Mouse (Mus musculus) CH12.LX (cell line): ENCODE results near the gene Fam234b. TPM values are rescaled to one million over a fixed set of nuclear protein-coding genes. Genes with fewer than 3 reads are reported as not detected.

ENCODE experiments used
- DNase-seq: peaks from one replicate; pipeline ENCODE4 v3.0.0-alpha.2; 2013; ENCODE audit errors: extremely low read depth
- H3K27ac ChIP-seq: 2 replicates; pipeline ENCODE4 v1.5.1; 2012; ENCODE audit warnings: low read depth, mild to moderate bottlenecking, control low read depth, moderate library complexity; ENCODE audit not compliant: insufficient read depth
- H3K27me3 ChIP-seq: replicated peaks from 2 replicates; pipeline ENCODE3; 2012; ENCODE audit warnings: inconsistent platforms
- H3K36me3 ChIP-seq, 2 experiments: replicated peaks in 1 of 2; 2 replicates each; pipeline versions ENCODE3 to v1.6.1; 2012; ENCODE audit warnings: inconsistent platforms in 1 of 2, low read length in 1 of 2, mild to moderate bottlenecking in 1 of 2, mixed read lengths in 1 of 2, moderate library complexity in 1 of 2; ENCODE audit not compliant: control insufficient read depth in 1 of 2, insufficient read depth in 1 of 2
- H3K4me1 ChIP-seq, 2 experiments: 2 replicates each; pipeline ENCODE4 v1.6.1; 2012; ENCODE audit warnings: inconsistent platforms in 1 of 2, moderate library complexity in 1 of 2; ENCODE audit not compliant: insufficient read depth in 2 of 2, control insufficient read depth in 1 of 2
- H3K4me2 ChIP-seq: 2 replicates; pipeline ENCODE4 v1.6.1; 2012; ENCODE audit warnings: low read depth, mild to moderate bottlenecking, control low read depth; ENCODE audit not compliant: poor library complexity, insufficient read depth, severe bottlenecking
- H3K4me3 ChIP-seq, 3 experiments: fragments of 150-350 bp in 1 of 3; sonication (generic) in 1 of 3; replicated peaks in 1 of 3; 2 replicates each; pipeline versions ENCODE3 to v1.5.1; 2011 to 2012; ENCODE audit warnings: low read depth in 2 of 3, low read length in 2 of 3, mild to moderate bottlenecking in 2 of 3, moderate library complexity in 2 of 3, control low read depth in 1 of 3, improper control_type of control experiment in 1 of 3, inconsistent platforms in 1 of 3, mixed read lengths in 1 of 3; ENCODE audit not compliant: poor library complexity in 1 of 3
- H3K79me2 ChIP-seq: replicated peaks from 2 replicates; pipeline ENCODE4 v1.6.1; 2012; ENCODE audit warnings: mild to moderate bottlenecking, moderate library complexity; ENCODE audit not compliant: control insufficient read depth, poor library complexity, insufficient read depth, severe bottlenecking; ENCODE audit errors: extremely low read depth
- H3K9ac ChIP-seq: 2 replicates; pipeline ENCODE4 v1.6.1; 2012; ENCODE audit warnings: low read depth, mild to moderate bottlenecking, control low read depth, moderate library complexity; ENCODE audit not compliant: insufficient read depth
- H3K9me3 ChIP-seq: replicated peaks from 2 replicates; pipeline ENCODE3; 2012; ENCODE audit warnings: low read length, inconsistent platforms, mixed read lengths
- CHD2 ChIP-seq: IDR thresholded peaks from 2 replicates; pipeline ENCODE4 v1.6.1; 2011; ENCODE audit warnings: low read length, improper control_type of control experiment
- ELF1 ChIP-seq: IDR thresholded peaks from 2 replicates; pipeline ENCODE4 v1.6.1; 2014; ENCODE audit warnings: low read depth, mild to moderate bottlenecking, inconsistent platforms, low read length, improper control_type of control experiment
- HCFC1 ChIP-seq: IDR thresholded peaks from 2 replicates; pipeline ENCODE4 v1.6.1; 2012; ENCODE audit warnings: low read depth, mild to moderate bottlenecking, inconsistent platforms, low read length, improper control_type of control experiment
- IRF4 ChIP-seq: IDR thresholded peaks from 2 replicates; pipeline ENCODE4 v1.6.1; 2014; ENCODE audit warnings: low read depth, mild to moderate bottlenecking, inconsistent platforms, low read length, improper control_type of control experiment
- JUN ChIP-seq: IDR thresholded peaks from 2 replicates; pipeline ENCODE4 v1.6.1; 2011; ENCODE audit warnings: low read depth, mild to moderate bottlenecking, low read length, improper control_type of control experiment, moderate library complexity; ENCODE audit not compliant: insufficient read depth
- JUND ChIP-seq: conservative IDR thresholded peaks from 2 replicates; pipeline ENCODE4 v1.6.1; 2011; ENCODE audit warnings: low read depth, low read length, improper control_type of control experiment
- MAX ChIP-seq: IDR thresholded peaks from 2 replicates; pipeline ENCODE4 v1.6.1; 2011; ENCODE audit warnings: low read length, improper control_type of control experiment
- MEF2A ChIP-seq: IDR thresholded peaks from 2 replicates; pipeline ENCODE4 v1.6.1; 2014; ENCODE audit warnings: low read depth, mild to moderate bottlenecking, inconsistent platforms, low read length, improper control_type of control experiment, borderline replicate concordance
- MYC ChIP-seq: IDR thresholded peaks from 2 replicates; pipeline ENCODE4 v1.6.1; 2011; ENCODE audit warnings: low read depth, mild to moderate bottlenecking, improper control_type of control experiment, low read length
- NELFE ChIP-seq: IDR thresholded peaks from 2 replicates; pipeline ENCODE4 v1.6.1; 2011; ENCODE audit warnings: low read depth, low read length, improper control_type of control experiment
- NRF1 ChIP-seq: IDR thresholded peaks from 2 replicates; pipeline ENCODE4 v1.6.1; 2014; ENCODE audit warnings: low read depth, mild to moderate bottlenecking, inconsistent platforms, low read length, improper control_type of control experiment, moderate library complexity
- RAD21 ChIP-seq: IDR thresholded peaks from 2 replicates; pipeline ENCODE4 v1.6.1; 2011; ENCODE audit warnings: low read depth, mild to moderate bottlenecking, low read length, improper control_type of control experiment, moderate library complexity
- RCOR1 ChIP-seq: conservative IDR thresholded peaks from 2 replicates; pipeline ENCODE4 v1.6.1; 2012; ENCODE audit warnings: low read depth, mild to moderate bottlenecking, inconsistent platforms, low read length, improper control_type of control experiment
- SIN3A ChIP-seq: IDR thresholded peaks from 2 replicates; pipeline ENCODE4 v1.6.1; 2012; ENCODE audit warnings: low read length, improper control_type of control experiment, inconsistent platforms
- TBP ChIP-seq: conservative IDR thresholded peaks from 2 replicates; pipeline ENCODE4 v1.6.1; 2011; ENCODE audit warnings: low read depth, low read length, improper control_type of control experiment
- TCF12 ChIP-seq: IDR thresholded peaks from 2 replicates; pipeline ENCODE4 v1.6.1; 2014; ENCODE audit warnings: low read depth, mild to moderate bottlenecking, inconsistent platforms, low read length, improper control_type of control experiment
- USF1 ChIP-seq: IDR thresholded peaks from 2 replicates; pipeline ENCODE4 v1.6.1; 2014; ENCODE audit warnings: low read depth, mild to moderate bottlenecking, inconsistent platforms, low read length, improper control_type of control experiment
- USF2 ChIP-seq: conservative IDR thresholded peaks from 2 replicates; pipeline ENCODE4 v1.6.1; 2011; ENCODE audit warnings: low read depth, low read length, improper control_type of control experiment
- ZC3H11A ChIP-seq: IDR thresholded peaks from 2 replicates; pipeline ENCODE4 v1.6.1; 2012; ENCODE audit warnings: low read depth, mild to moderate bottlenecking, inconsistent platforms, low read length, improper control_type of control experiment
- ZNF384 ChIP-seq: IDR thresholded peaks from 2 replicates; pipeline ENCODE4 v1.6.1; 2012; ENCODE audit warnings: low read depth, low read length, improper control_type of control experiment, inconsistent platforms
- dilution Hi-C: fragments of 300-500 bp; cut with MboI; formaldehyde crosslinking; loops from 2 replicates; pipeline ENCODE4 v1.14.3; 2020; ENCODE audit warnings: low sequenced_read_pairs; ENCODE audit not compliant: extremely low pct_unique_long_range_greater_than_20kb, extremely low pct_ligation_motif_present
- in situ Hi-C: fragments of 300-500 bp; cut with MboI; formaldehyde crosslinking; loops from 3 replicates; pipeline ENCODE4 v1.14.3; 2019; ENCODE audit warnings: low sequenced_read_pairs, low pct_ligation_motif_present, low pct_unique_long_range_greater_than_20kb, mixed read lengths
- polyA plus RNA-seq: library from polyadenylated mRNA; unstranded; fragments of >175 nt; gene quantifications from 2 replicates; pipeline ENCODE4 v1.2.1, GENCODE M21; 2012; ENCODE audit warnings: low read depth; ENCODE audit not compliant: insufficient read length
- total RNA-seq, 2 experiments: library from RNA; depleted of rRNA; stranded (reverse); fragments of 300-350 nt in 1 of 2; fragments of >200 nt in 1 of 2; gene quantifications; 2 replicates each; pipeline ENCODE4 v1.2.3; 2012 to 2014

Fam234b gene
- total and polyA plus RNA-seq, 3 experiments, result 0.04 to 0.76 (median 0.20) TPM

GRCm38 (mm10) chr6:135166712-135167111, 31.1 kb upstream of the Fam234b start:
- in situ Hi-C loops (no loop called here), dilution Hi-C loops (no loop called here)
- H3K36me3 ChIP-seq, result no peaks in the 10 kb centered on the region
- H3K9me3 ChIP-seq, result no peaks in the 10 kb centered on the region
- H3K27me3 ChIP-seq, result no peaks in the 10 kb centered on the region
- DNase-seq, result no peak
- H3K9ac ChIP-seq, result no peak overlapping the region
- H3K4me1 ChIP-seq, result peaks cover 0 to 8% of the 10 kb centered on the region in 2 experiments; a peak in 1 of 4 replicates
- H3K4me2 ChIP-seq, result no peak overlapping the region
- H3K79me2 ChIP-seq, result no peaks in the 10 kb centered on the region
- H3K4me3 ChIP-seq, result no peak overlapping the region
- TF ChIP-seq MYC (no peak), ZC3H11A (no peak), JUND (no peak), TCF12 (no peak), MAX (no peak), USF2 (no peak), SIN3A (no peak), USF1 (no peak), MEF2A (no peak), ZNF384 (no peak), RAD21 (no peak), CHD2 (no peak), IRF4 (no peak), JUN (no peak), HCFC1 (no peak), NRF1 (no peak), TBP (no peak)
- TF ChIP-seq, all 38 proteins: peak for 0
- no peak overlapping the region for H3K27ac ChIP-seq

- no peak for TF ChIP-seq ELF1
- TF ChIP-seq NELFE, result no peak
- TF ChIP-seq RCOR1, result no peak
- no peak overlapping the region for H3K9ac ChIP-seq
- in situ Hi-C loops, result no loop called here
- no peak overlapping the region for H3K4me2 ChIP-seq
- H3K27me3 ChIP-seq, result no peaks in the 10 kb centered on the region
- dilution Hi-C loops, result no loop called here
- DNase-seq, result no peak
- no peak overlapping the region for H3K27ac ChIP-seq
- no peaks in the 10 kb centered on the region for H3K79me2 ChIP-seq
- H3K9me3 ChIP-seq, result no peaks in the 10 kb centered on the region
- no peak overlapping the region for H3K4me3 ChIP-seq
- peaks cover 0 to 8% of the 10 kb centered on the region in 2 experiments; a peak in 1 of 4 replicates for H3K4me1 ChIP-seq
- no peaks in the 10 kb centered on the region for H3K36me3 ChIP-seq
Measured at GRCm38 (mm10) chr6:135167380-135168311, 30.1 kb upstream of the Fam234b start.
